Mouse (Mus musculus): ENCODE results near the gene 1700017D01Rik.

Gene 1700017D01Rik

GRCm38 (mm10) chr19:11048009-11048408 is 82.7 kb downstream of the 1700017D01Rik start:
- DNase-seq (ENCODE audit: low spot score): no peak
